Mouse (Mus musculus): Measurements from ENCODE around the gene Cdc42bpb. TPM values are rescaled to one million over a fixed set of nuclear protein-coding genes. Genes with fewer than 3 reads are reported as not detected.

Gene Cdc42bpb
- total RNA-seq (2021) = 100 to 1,000 TPM; 146 to 152 TPM

GRCm38 (mm10) chr12:111377376-111377973 lies at the start of gene Cdc42bpb:
Cdc42bpb (minus strand) TSS chr12:111377718.
- DNase-seq (ENCODE audit: low spot score in 2 of 2) = peak; percentile 97 to 98
- intact Hi-C loops (cut with DNase I) = no loop called here

GRCm38 (mm10) chr12:111425789-111426460 lies 48.4 kb upstream of the Cdc42bpb start:
- peak; percentile 87 to 89 for DNase-seq (ENCODE audit: low spot score in 2 of 2)
- intact Hi-C loops (cut with DNase I) = loop anchor here (1.0 to 10.0 kb wide), 3 partner anchors 33 to 219 kb away; no protein-coding TSS in a partner anchor

GRCm38 (mm10) chr12:111425258-111425657 lies 47.7 kb upstream of the Cdc42bpb start:
- DNase-seq (ENCODE audit: low spot score in 2 of 2) = peak; percentile 71 to 80
- intact Hi-C loops (cut with DNase I) = loop anchor here (10.0 kb wide), 1 partner anchor 220 kb away; no protein-coding TSS in a partner anchor

- no peak for DNase-seq (ENCODE audit: low spot score in 2 of 2)
- intact Hi-C loops (cut with DNase I) = loop anchor here (10.0 kb wide), 1 partner anchor 220 kb away; no protein-coding TSS in a partner anchor
Observed at GRCm38 (mm10) chr12:111424547-111424946, 47.0 kb upstream of the Cdc42bpb start.

GRCm38 (mm10) chr12:111423570-111424129 lies 46.1 kb upstream of the Cdc42bpb start:
- DNase-seq (ENCODE audit: low spot score in 2 of 2) = no peak
- intact Hi-C loops (cut with DNase I) = loop anchor here (10.0 kb wide), 1 partner anchor 221 kb away; no protein-coding TSS in a partner anchor

GRCm38 (mm10) chr12:111422852-111423251 lies 45.3 kb upstream of the Cdc42bpb start:
- DNase-seq (ENCODE audit: low spot score in 2 of 2) = no peak
- intact Hi-C loops (cut with DNase I) = loop anchor here (10.0 kb wide), 1 partner anchor 222 kb away; no protein-coding TSS in a partner anchor

- no peak for DNase-seq (ENCODE audit: low spot score in 2 of 2)
- intact Hi-C loops (cut with DNase I) = loop anchor here (10.0 kb wide), 1 partner anchor 224 kb away; no protein-coding TSS in a partner anchor
Observed at GRCm38 (mm10) chr12:111420946-111421709, 43.6 kb upstream of the Cdc42bpb start.

GRCm38 (mm10) chr12:111419918-111420317 lies 42.4 kb upstream of the Cdc42bpb start:
- intact Hi-C loops (cut with DNase I) = loop anchor here (10.0 kb wide), 1 partner anchor 225 kb away; no protein-coding TSS in a partner anchor
- no peak for DNase-seq (ENCODE audit: low spot score in 2 of 2)

- intact Hi-C loops (cut with DNase I) = no loop called here
- no peak for DNase-seq (ENCODE audit: low spot score in 2 of 2)
Observed at GRCm38 (mm10) chr12:111416921-111417779, 39.6 kb upstream of the Cdc42bpb start, which contains the start of gene Exoc3l4. Exoc3l4 (plus strand) TSS chr12:111417017.

- intact Hi-C loops (cut with DNase I) = no loop called here
- DNase-seq (ENCODE audit: low spot score in 2 of 2) = peak; percentile 85
Observed at GRCm38 (mm10) chr12:111413300-111413699, 35.8 kb upstream of the Cdc42bpb start.

GRCm38 (mm10) chr12:111412581-111413284 lies 35.2 kb upstream of the Cdc42bpb start:
- no peak for DNase-seq (ENCODE audit: low spot score in 2 of 2)
- intact Hi-C loops (cut with DNase I) = no loop called here

- intact Hi-C loops (cut with DNase I) = no loop called here
- DNase-seq (ENCODE audit: low spot score in 2 of 2) = no peak
Observed at GRCm38 (mm10) chr12:111411631-111412355, 34.3 kb upstream of the Cdc42bpb start.

- no peak for DNase-seq (ENCODE audit: low spot score in 2 of 2)
- intact Hi-C loops (cut with DNase I) = no loop called here
Observed at GRCm38 (mm10) chr12:111409583-111409982, 32.1 kb upstream of the Cdc42bpb start.

- no peak for DNase-seq (ENCODE audit: low spot score in 2 of 2)
- intact Hi-C loops (cut with DNase I) = no loop called here
Observed at GRCm38 (mm10) chr12:111406622-111407021, 29.1 kb upstream of the Cdc42bpb start, which contains the start of gene Lbhd2. Lbhd2 (plus strand) TSS chr12:111406809.

- DNase-seq (ENCODE audit: low spot score in 2 of 2) = no peak
- intact Hi-C loops (cut with DNase I) = no loop called here
Observed at GRCm38 (mm10) chr12:111404880-111405279, 27.4 kb upstream of the Cdc42bpb start.

- DNase-seq (ENCODE audit: low spot score in 2 of 2) = peak; percentile 67 to 75
- intact Hi-C loops (cut with DNase I) = no loop called here
Observed at GRCm38 (mm10) chr12:111401454-111402184, 24.1 kb upstream of the Cdc42bpb start.

- no peak for DNase-seq (ENCODE audit: low spot score in 2 of 2)
- intact Hi-C loops (cut with DNase I) = no loop called here
Observed at GRCm38 (mm10) chr12:111396997-111397396, 19.5 kb upstream of the Cdc42bpb start.

Data from left cerebral cortex, postnatal 36 days (tissue).